Mouse (Mus musculus): ENCODE measurements at regions not wholly inside any gene's neighbourhood (a gene's known extent, or its start where the extent isn't known, plus 50 kb on each side); places are given as distances from the start of the nearest gene placed in this dataset.

DNA sequence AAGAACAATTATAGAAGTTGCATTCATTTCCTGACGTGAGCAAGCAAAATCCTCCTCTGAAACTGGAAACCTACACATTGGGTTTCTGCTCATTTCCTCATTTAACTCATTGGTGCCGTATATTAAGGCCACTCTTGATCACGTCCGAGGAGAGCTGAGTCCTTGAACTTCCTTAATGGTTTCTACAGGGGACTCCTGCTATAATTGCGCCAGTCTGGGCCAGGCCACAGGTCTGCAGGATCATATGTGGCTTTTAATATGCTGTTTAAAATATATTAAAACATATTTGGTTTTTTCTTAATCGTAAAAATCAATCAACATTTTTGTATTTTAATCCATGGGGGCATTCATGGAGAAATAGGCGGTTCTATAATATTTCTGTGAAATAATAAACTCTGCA lies 122.6 kb upstream of the Cep162 start:
- WGBS = 30% methylated on average over 7 of the region's 7 CpGs

DNA sequence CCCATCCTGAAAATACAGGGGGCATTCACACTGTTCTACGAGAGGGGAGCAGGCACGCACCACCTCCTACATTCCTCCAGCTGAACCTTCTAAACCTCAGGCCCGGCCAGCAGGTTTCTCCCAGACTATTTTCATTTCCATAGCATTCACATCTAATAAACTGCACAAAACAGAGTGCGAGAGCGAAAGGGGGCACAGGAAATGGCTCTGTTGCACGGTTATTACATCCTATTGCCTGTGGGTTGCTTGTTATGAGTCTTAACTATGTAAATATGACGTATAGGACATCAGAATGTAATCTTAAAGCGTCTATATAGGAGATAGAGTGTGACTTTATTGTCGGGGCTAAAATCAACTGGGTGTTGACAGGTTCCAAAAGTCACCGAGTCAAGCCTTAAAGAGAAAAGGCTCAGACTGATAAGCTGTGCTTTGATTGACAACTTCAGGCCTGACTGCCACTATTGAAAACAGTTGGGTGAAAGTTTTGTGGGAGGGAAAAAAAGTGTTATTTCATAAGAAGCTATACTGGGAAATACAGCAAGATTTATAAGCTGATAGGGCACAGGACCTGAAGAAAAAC lies 121.5 kb upstream of the Cep162 start:
- Histone ChIP-seq H3K36me3 (ENCODE audit: control insufficient read depth, insufficient read depth, low read length) (no peaks in the 10 kb centered on the region), H3K4me1 (ENCODE audit: control insufficient read depth, insufficient read depth, low read length) (peaks cover 17% of the 10 kb centered on the region), H3K9ac (ENCODE audit: low read depth, low read length, severe bottlenecking) (no peak overlapping the region), H3K27ac (replicated peaks; ENCODE audit: low read depth, low read length) (no peak overlapping the region), H3K27me3 (ENCODE audit: control insufficient read depth, insufficient read depth, low read length) (peaks cover 5% of the 10 kb centered on the region; the same call in 1 of the 2 replicates), H3K9me3 (ENCODE audit: control insufficient read depth, low read length) (no peaks in the 10 kb centered on the region), H3K4me2 (replicated peaks; ENCODE audit: low read depth, low read length, severe bottlenecking) (no peak overlapping the region), H3K4me3 (replicated peaks; ENCODE audit: low read length) (no peak overlapping the region)
- TF ChIP-seq POLR2A (IDR thresholded peaks at IDR 0.05; ENCODE audit: borderline replicate concordance, extremely low read depth, insufficient read depth, insufficient read length) = no peak
- DNase-seq (ENCODE audit: low spot score) (no peak), ATAC-seq (ENCODE audit: low FRiP score, low read depth) (no peak)
- 20% methylated on average over 10 of the region's 10 CpGs for WGBS

More for the DNA sequence above, 122.6 kb upstream of the Cep162 start:
- H3K27me3 ChIP-seq (ENCODE audit: control insufficient read depth, insufficient read depth, low read length) = peaks cover 5% of the 10 kb centered on the region; the same call in 1 of the 2 replicates
- H3K4me1 ChIP-seq (ENCODE audit: control insufficient read depth, insufficient read depth, low read length) = peaks cover 16% of the 10 kb centered on the region
- TF ChIP-seq POLR2A (IDR thresholded peaks at IDR 0.05; ENCODE audit: borderline replicate concordance, extremely low read depth, insufficient read depth, insufficient read length) = no peak
- no peaks in the 10 kb centered on the region for H3K36me3 ChIP-seq (ENCODE audit: control insufficient read depth, insufficient read depth, low read length)
- no peak for ATAC-seq (ENCODE audit: low FRiP score, low read depth)
- H3K27ac ChIP-seq (replicated peaks; ENCODE audit: low read depth, low read length) = no peak overlapping the region
- H3K9ac ChIP-seq (ENCODE audit: low read depth, low read length, severe bottlenecking) = no peak overlapping the region
- H3K9me3 ChIP-seq (ENCODE audit: control insufficient read depth, low read length) = no peaks in the 10 kb centered on the region
- H3K4me2 ChIP-seq (replicated peaks; ENCODE audit: low read depth, low read length, severe bottlenecking) = no peak overlapping the region
- H3K4me3 ChIP-seq (replicated peaks; ENCODE audit: low read length) = no peak overlapping the region
- DNase-seq (ENCODE audit: low spot score) = no peak

DNA sequence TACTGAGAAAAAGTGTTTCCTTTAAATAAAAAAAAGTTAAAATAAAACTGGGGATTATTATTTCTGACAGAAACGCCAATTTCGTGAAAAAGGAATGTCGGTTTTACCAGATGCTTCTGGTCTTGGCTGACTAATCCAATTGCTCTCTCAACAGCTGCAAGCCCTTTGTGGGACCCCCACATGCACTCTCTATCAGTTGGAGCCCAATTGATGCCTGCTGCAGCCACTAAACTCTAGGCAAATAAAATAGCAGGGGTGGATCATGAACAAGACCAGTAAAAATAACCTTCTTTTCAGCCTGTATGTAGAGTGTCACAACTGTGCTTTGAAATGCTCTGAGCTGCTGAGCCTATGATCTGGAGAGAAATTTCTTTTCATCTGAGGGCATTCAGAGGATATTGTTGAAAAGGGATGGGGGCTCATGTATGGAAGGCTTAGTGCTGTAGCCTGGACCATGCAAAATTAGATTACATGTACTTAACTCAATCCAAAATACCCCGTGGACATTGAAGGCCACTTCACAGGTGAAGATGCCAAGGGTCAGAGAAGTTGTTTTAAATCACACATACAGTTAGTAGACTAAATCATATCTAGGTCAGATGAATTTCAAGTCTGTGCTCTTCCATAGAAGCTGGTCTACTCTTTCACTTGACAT lies 117.0 kb upstream of the Cep162 start:
- Histone ChIP-seq H3K27me3 (ENCODE audit: control insufficient read depth, insufficient read depth, low read length) (no peaks in the 10 kb centered on the region), H3K9me3 (ENCODE audit: control insufficient read depth, low read length) (no peaks in the 10 kb centered on the region), H3K9ac (ENCODE audit: low read depth, low read length, severe bottlenecking) (no peak overlapping the region), H3K36me3 (ENCODE audit: control insufficient read depth, insufficient read depth, low read length) (no peaks in the 10 kb centered on the region), H3K4me2 (replicated peaks; ENCODE audit: low read depth, low read length, severe bottlenecking) (no peak overlapping the region), H3K4me1 (ENCODE audit: control insufficient read depth, insufficient read depth, low read length) (peaks cover 29% of the 10 kb centered on the region), H3K27ac (replicated peaks; ENCODE audit: low read depth, low read length) (no peak overlapping the region), H3K4me3 (replicated peaks; ENCODE audit: low read length) (no peak overlapping the region)
- peak; percentile 53 for DNase-seq (ENCODE audit: low spot score)
- 23% methylated on average over 4 of the region's 4 CpGs for WGBS
- no peak for TF ChIP-seq POLR2A (IDR thresholded peaks at IDR 0.05; ENCODE audit: borderline replicate concordance, extremely low read depth, insufficient read depth, insufficient read length)
- peak; percentile 60; the same call in 1 of the 2 replicates for ATAC-seq (ENCODE audit: low FRiP score, low read depth)

DNA sequence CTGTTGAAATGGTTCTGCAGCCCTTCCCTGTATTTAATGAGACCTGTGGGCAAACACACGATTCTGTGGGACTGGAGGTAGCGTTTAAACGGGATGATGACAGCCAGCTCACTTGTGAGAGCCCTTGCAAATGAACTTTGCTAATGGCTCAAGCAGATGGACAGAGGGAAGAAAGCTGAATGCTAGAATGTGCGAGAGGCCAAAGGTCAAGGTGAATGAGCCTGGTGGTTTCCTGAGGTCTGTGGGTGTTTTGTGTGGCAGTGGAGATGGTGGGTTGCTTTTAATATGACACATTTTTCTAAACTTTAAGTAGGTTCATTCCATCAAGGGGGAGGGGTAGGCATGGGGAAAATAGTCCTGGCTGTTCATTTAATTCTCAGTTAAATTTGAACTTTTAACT lies 113.7 kb upstream of the Cep162 start:
- WGBS = 23% methylated on average over 4 of the region's 4 CpGs
- TF ChIP-seq POLR2A (IDR thresholded peaks at IDR 0.05; ENCODE audit: borderline replicate concordance, extremely low read depth, insufficient read depth, insufficient read length) = no peak
- Histone ChIP-seq H3K4me3 (replicated peaks; ENCODE audit: low read length) (no peak overlapping the region), H3K9me3 (ENCODE audit: control insufficient read depth, low read length) (no peaks in the 10 kb centered on the region), H3K9ac (ENCODE audit: low read depth, low read length, severe bottlenecking) (no peak overlapping the region), H3K27ac (replicated peaks; ENCODE audit: low read depth, low read length) (no peak overlapping the region), H3K4me2 (replicated peaks; ENCODE audit: low read depth, low read length, severe bottlenecking) (no peak overlapping the region), H3K36me3 (ENCODE audit: control insufficient read depth, insufficient read depth, low read length) (no peaks in the 10 kb centered on the region), H3K27me3 (ENCODE audit: control insufficient read depth, insufficient read depth, low read length) (no peaks in the 10 kb centered on the region), H3K4me1 (ENCODE audit: control insufficient read depth, insufficient read depth, low read length) (peaks cover 18% of the 10 kb centered on the region)
- no peak for DNase-seq (ENCODE audit: low spot score)
- no peak for ATAC-seq (ENCODE audit: low FRiP score, low read depth)

DNA sequence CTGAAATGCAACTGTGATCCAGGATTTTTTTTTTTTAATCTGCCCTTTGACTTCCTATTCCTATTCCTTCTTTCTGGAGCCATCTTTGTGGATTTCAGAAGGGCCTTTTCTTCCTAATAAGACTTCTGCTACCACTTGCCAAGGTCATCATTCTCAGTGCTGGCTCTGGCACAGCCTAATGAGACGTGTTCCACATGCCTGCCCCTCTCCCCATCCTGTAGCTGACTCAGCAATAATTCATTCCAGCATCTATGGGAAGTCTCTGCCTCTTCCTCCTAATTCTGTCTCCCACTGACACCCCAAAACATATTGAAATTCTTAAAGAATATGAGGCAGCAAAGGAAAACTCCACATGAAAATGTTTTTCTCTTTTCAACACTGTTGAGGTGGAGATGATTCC lies 91.7 kb upstream of the Cep162 start:
- no peak overlapping the region for H3K9ac ChIP-seq (ENCODE audit: low read depth, low read length, severe bottlenecking)
- no peak overlapping the region for H3K4me3 ChIP-seq (replicated peaks; ENCODE audit: low read length)
- no peaks in the 10 kb centered on the region for H3K4me1 ChIP-seq (ENCODE audit: control insufficient read depth, insufficient read depth, low read length)
- H3K27me3 ChIP-seq (ENCODE audit: control insufficient read depth, insufficient read depth, low read length) = no peaks in the 10 kb centered on the region
- H3K36me3 ChIP-seq (ENCODE audit: control insufficient read depth, insufficient read depth, low read length) = no peaks in the 10 kb centered on the region
- ATAC-seq (ENCODE audit: low FRiP score, low read depth) = no peak
- no peak overlapping the region for H3K27ac ChIP-seq (replicated peaks; ENCODE audit: low read depth, low read length)
- WGBS = 38% methylated on average over 1 of the region's 1 CpGs
- no peak for DNase-seq (ENCODE audit: low spot score)
- no peaks in the 10 kb centered on the region for H3K9me3 ChIP-seq (ENCODE audit: control insufficient read depth, low read length)
- no peak overlapping the region for H3K4me2 ChIP-seq (replicated peaks; ENCODE audit: low read depth, low read length, severe bottlenecking)
- no peak for TF ChIP-seq POLR2A (IDR thresholded peaks at IDR 0.05; ENCODE audit: borderline replicate concordance, extremely low read depth, insufficient read depth, insufficient read length)

Data from limb, embryonic 14.5 days (tissue).